Mouse (Mus musculus): Measurements from ENCODE around the gene Zdhhc1. TPM values are rescaled to one million over a fixed set of nuclear protein-coding genes. Genes with fewer than 3 reads are reported as not detected.

The Zdhhc1 gene
- 16.0 and 18.1 TPM in 2 replicates for total RNA-seq (2021)
- long read RNA-seq, experiment 1, transcript Zdhhc1-203 (14 exons, 2,056 nt), result major isoform, 8 of 20 reads
- long read RNA-seq, experiment 1, partial matches to known transcripts, result 5 of 20 reads
- long read RNA-seq, experiment 1, other reads (novel, unspliced or antisense), result 7 of 20 reads
- long read RNA-seq, experiment 2, partial matches to known transcripts, result 1 of 15 reads
- long read RNA-seq, experiment 2, other reads (novel, unspliced or antisense), result 10 of 15 reads

- peak; percentile 95 for DNase-seq
Observed at GRCm38 (mm10) chr8:105496439-105497180, at the start of gene Zdhhc1. Gene Zdhhc1 (minus strand): TSS chr8:105496902.

- no peak for DNase-seq
Observed at GRCm38 (mm10) chr8:105545249-105545648, 48.5 kb upstream of the Zdhhc1 start.

- no peak for DNase-seq
Observed at GRCm38 (mm10) chr8:105544544-105545205, 48.0 kb upstream of the Zdhhc1 start.

- no peak for DNase-seq
Observed at GRCm38 (mm10) chr8:105543703-105544102, 47.0 kb upstream of the Zdhhc1 start.

GRCm38 (mm10) chr8:105542808-105543207, 46.1 kb upstream of the Zdhhc1 start:
- no peak for DNase-seq

GRCm38 (mm10) chr8:105542032-105542656, 45.4 kb upstream of the Zdhhc1 start:
- no peak for DNase-seq

- no peak for DNase-seq
Observed at GRCm38 (mm10) chr8:105538940-105539339, 42.2 kb upstream of the Zdhhc1 start.

- peak; percentile 56 for DNase-seq
Observed at GRCm38 (mm10) chr8:105537011-105537677, 40.4 kb upstream of the Zdhhc1 start.

GRCm38 (mm10) chr8:105536546-105536945, 39.8 kb upstream of the Zdhhc1 start:
- no peak for DNase-seq

GRCm38 (mm10) chr8:105533892-105534329, 37.2 kb upstream of the Zdhhc1 start:
- peak; percentile 89 for DNase-seq

- DNase-seq, result peak; percentile 41
Observed at GRCm38 (mm10) chr8:105533439-105533838, 36.7 kb upstream of the Zdhhc1 start.

GRCm38 (mm10) chr8:105531774-105532173, 35.1 kb upstream of the Zdhhc1 start:
- peak; percentile 83 for DNase-seq

- DNase-seq, result peak; percentile 44
Observed at GRCm38 (mm10) chr8:105529271-105529670, 32.6 kb upstream of the Zdhhc1 start.

- peak; percentile 37 for DNase-seq
Observed at GRCm38 (mm10) chr8:105528206-105528605, 31.5 kb upstream of the Zdhhc1 start.

GRCm38 (mm10) chr8:105527110-105527509, 30.4 kb upstream of the Zdhhc1 start:
- peak; percentile 69 for DNase-seq

GRCm38 (mm10) chr8:105522890-105523289, 26.2 kb upstream of the Zdhhc1 start:
- DNase-seq, result no peak

GRCm38 (mm10) chr8:105521995-105522769, 25.5 kb upstream of the Zdhhc1 start:
- DNase-seq, result no peak

- no peak for DNase-seq
Observed at GRCm38 (mm10) chr8:105521061-105521460, 24.4 kb upstream of the Zdhhc1 start.

GRCm38 (mm10) chr8:105520521-105520920, 23.8 kb upstream of the Zdhhc1 start:
- no peak for DNase-seq

GRCm38 (mm10) chr8:105519591-105519990, 22.9 kb upstream of the Zdhhc1 start:
- no peak for DNase-seq
